In genomic region chr11:97041022-97041899, GRCm38 (mm10) we compare ENCODE assay signal across 8 mouse cellular contexts. TPM values are rescaled to one million over a fixed set of nuclear protein-coding genes. Genes with fewer than 3 reads are reported as not detected.
DNase-seq lines count a peak whose midpoint lies in the region; ATAC-seq and TF ChIP-seq lines count a peak whose summit lies in the region.

Gene Lrrc46, minus strand, starts transcription at chr11:97041407.
Gene Mrpl10, plus strand, starts transcription at chr11:97041560.

- no peaks in the 10 kb centered on the region for H3K4me1 ChIP-seq in ES-Bruce4 (ENCODE audit: control insufficient read depth, insufficient read depth, low read length)
- H3K4me1 ChIP-seq in forebrain, embryonic 12.5 days: peaks cover 18% of the 10 kb centered on the region
- peaks cover 10% of the 10 kb centered on the region for H3K4me1 ChIP-seq in heart, postnatal 0 days (ENCODE audit: control insufficient read depth, insufficient read depth)
- H3K4me1 ChIP-seq in liver, embryonic 15.5 days (replicated peaks): peaks cover 25% of the 10 kb centered on the region
- H3K4me1 ChIP-seq in neural tube, embryonic 11.5 days (ENCODE audit: control insufficient read depth, insufficient read depth, low read length): peaks cover 4% of the 10 kb centered on the region; the same call in 1 of the 2 replicates
- peaks cover 10% of the 10 kb centered on the region for H3K4me1 ChIP-seq in stomach, embryonic 16.5 days (ENCODE audit: control insufficient read depth, insufficient read depth, low read length)

- no peaks in the 10 kb centered on the region for H3K9me3 ChIP-seq in ES-Bruce4 (replicated peaks; ENCODE audit: control insufficient read depth, insufficient read depth, low read length, poor library complexity, severe bottlenecking)
- no peaks in the 10 kb centered on the region for H3K9me3 ChIP-seq in forebrain, embryonic 12.5 days
- H3K9me3 ChIP-seq in heart, postnatal 0 days (replicated peaks; ENCODE audit: control insufficient read depth, low read length): no peaks in the 10 kb centered on the region
- H3K9me3 ChIP-seq in liver, embryonic 15.5 days (replicated peaks): no peaks in the 10 kb centered on the region
- no peaks in the 10 kb centered on the region for H3K9me3 ChIP-seq in neural tube, embryonic 11.5 days (ENCODE audit: control insufficient read depth, low read length)
- H3K9me3 ChIP-seq in stomach, embryonic 16.5 days (replicated peaks; ENCODE audit: control insufficient read depth, low read length): no peaks in the 10 kb centered on the region

- 1% methylated on average over 44 of the region's 48 CpGs for WGBS in forebrain, embryonic 12.5 days
- under 1% methylated on average over 48 of the region's 48 CpGs for WGBS in heart, postnatal 0 days
- WGBS in liver, embryonic 15.5 days (ENCODE audit: insufficient replicate concordance): under 1% methylated on average over 48 of the region's 48 CpGs
- 1% methylated on average over 46 of the region's 48 CpGs for WGBS in neural tube, embryonic 11.5 days
- WGBS in stomach, embryonic 16.5 days: under 1% methylated on average over 48 of the region's 48 CpGs

- H3K27ac ChIP-seq in ES-Bruce4 (ENCODE audit: insufficient read depth, low read length): no peak within 1 kb of the TSS
- peak within 1 kb of the TSS; percentile 70 for H3K27ac ChIP-seq in forebrain, embryonic 12.5 days
- peak within 1 kb of the TSS; percentile 76 for H3K27ac ChIP-seq in heart, postnatal 0 days (ENCODE audit: low read depth)
- peak within 1 kb of the TSS; percentile 76 for H3K27ac ChIP-seq in liver, embryonic 15.5 days (replicated peaks)
- H3K27ac ChIP-seq in neural tube, embryonic 11.5 days (ENCODE audit: low read depth, low read length): peak within 1 kb of the TSS; percentile 80
- peak within 1 kb of the TSS; percentile 68 for H3K27ac ChIP-seq in stomach, embryonic 16.5 days (ENCODE audit: low read length)

- no peak for TF ChIP-seq POLR2A in ES-Bruce4 (IDR thresholded peaks at IDR 0.05; ENCODE audit: insufficient read depth, low read length)

- peak within 1 kb of the TSS; percentile 67 for H3K4me2 ChIP-seq in forebrain, embryonic 12.5 days
- peak within 1 kb of the TSS; percentile 89 for H3K4me2 ChIP-seq in heart, postnatal 0 days (ENCODE audit: low read depth, low read length)
- peak within 1 kb of the TSS; percentile 91 for H3K4me2 ChIP-seq in liver, embryonic 15.5 days
- peak within 1 kb of the TSS; percentile 67 for H3K4me2 ChIP-seq in neural tube, embryonic 11.5 days (ENCODE audit: low read depth)
- peak within 1 kb of the TSS; percentile 98 for H3K4me2 ChIP-seq in stomach, embryonic 16.5 days (ENCODE audit: low read depth, low read length)

- peak; percentile 90 for DNase-seq in c-Kit-positive CD71-positive TER-119-positive erythroid progenitor cells, embryonic 14.5 days (ENCODE audit: low spot score)
- peak; percentile 92 for DNase-seq in heart, postnatal 0 days (ENCODE audit: low spot score)
- peak; percentile 90 to 96 for DNase-seq in kidney, postnatal 36 days
- DNase-seq in neural tube, embryonic 11.5 days (ENCODE audit: low spot score): peak; percentile 96

- H3K27me3 ChIP-seq in ES-Bruce4 (ENCODE audit: control insufficient read depth, insufficient read depth, low read length, poor library complexity, severe bottlenecking): no peaks in the 10 kb centered on the region
- H3K27me3 ChIP-seq in forebrain, embryonic 12.5 days: no peaks in the 10 kb centered on the region
- no peaks in the 10 kb centered on the region for H3K27me3 ChIP-seq in heart, postnatal 0 days (ENCODE audit: control insufficient read depth, insufficient read depth, low read length)
- no peaks in the 10 kb centered on the region for H3K27me3 ChIP-seq in liver, embryonic 15.5 days
- H3K27me3 ChIP-seq in neural tube, embryonic 11.5 days (ENCODE audit: control insufficient read depth, insufficient read depth, low read length): no peaks in the 10 kb centered on the region
- H3K27me3 ChIP-seq in stomach, embryonic 16.5 days (ENCODE audit: control insufficient read depth, insufficient read depth, low read length): no peaks in the 10 kb centered on the region

- TF ChIP-seq EP300 in ES-Bruce4 (IDR thresholded peaks at IDR 0.05; ENCODE audit: insufficient read depth, low read depth, low read length): no peak
- 0 out of 2 replicates have a peak, but pooled peaks have one; percentile 69 for TF ChIP-seq EP300 in heart, postnatal 0 days (IDR thresholded peaks at IDR 0.05; ENCODE audit: low read depth)

- H3K4me3 ChIP-seq in ES-Bruce4 (ENCODE audit: low read depth, low read length): peak within 1 kb of the TSS; percentile 92
- H3K4me3 ChIP-seq in forebrain, embryonic 12.5 days (replicated peaks): peak within 1 kb of the TSS; percentile 81
- peak within 1 kb of the TSS; percentile 76 for H3K4me3 ChIP-seq in heart, postnatal 0 days (ENCODE audit: low read depth, low read length)
- H3K4me3 ChIP-seq in liver, embryonic 15.5 days (replicated peaks): peak within 1 kb of the TSS; percentile 78
- H3K4me3 ChIP-seq in neural tube, embryonic 11.5 days (ENCODE audit: low read depth, low read length): peak within 1 kb of the TSS; percentile 79
- peak within 1 kb of the TSS; percentile 76 for H3K4me3 ChIP-seq in stomach, embryonic 16.5 days (replicated peaks; ENCODE audit: low read length)

- H3K36me3 ChIP-seq in ES-Bruce4 (ENCODE audit: control insufficient read depth, insufficient read depth, low read length, poor library complexity, severe bottlenecking): no peaks in the 10 kb centered on the region
- peaks cover 19% of the 10 kb centered on the region; the same call in 1 of the 2 replicates for H3K36me3 ChIP-seq in forebrain, embryonic 12.5 days (replicated peaks)
- no peaks in the 10 kb centered on the region for H3K36me3 ChIP-seq in heart, postnatal 0 days (replicated peaks; ENCODE audit: control insufficient read depth, insufficient read depth, low read length)
- H3K36me3 ChIP-seq in liver, embryonic 15.5 days (replicated peaks): 0 out of 2 replicates have a peak, but pooled peaks cover 15% of the 10 kb centered on the region
- peaks cover 3% of the 10 kb centered on the region; the same call in 1 of the 2 replicates for H3K36me3 ChIP-seq in neural tube, embryonic 11.5 days (ENCODE audit: control insufficient read depth, insufficient read depth, low read length)
- H3K36me3 ChIP-seq in stomach, embryonic 16.5 days (ENCODE audit: control insufficient read depth, insufficient read depth, low read length): peaks cover 9% of the 10 kb centered on the region; the same call in 1 of the 2 replicates

- H3K9ac ChIP-seq in ES-Bruce4 (ENCODE audit: low read depth, poor library complexity, severe bottlenecking): peak within 1 kb of the TSS; percentile 86
- H3K9ac ChIP-seq in forebrain, embryonic 12.5 days: peak within 1 kb of the TSS; percentile 79
- peak within 1 kb of the TSS; percentile 89 for H3K9ac ChIP-seq in heart, postnatal 0 days (replicated peaks; ENCODE audit: low read depth, low read length)
- peak within 1 kb of the TSS; percentile 84 for H3K9ac ChIP-seq in liver, embryonic 15.5 days
- H3K9ac ChIP-seq in neural tube, embryonic 11.5 days (ENCODE audit: low read length): peak within 1 kb of the TSS; percentile 82
- peak within 1 kb of the TSS; percentile 86 for H3K9ac ChIP-seq in stomach, embryonic 16.5 days (ENCODE audit: low read length)

- ATAC-seq in forebrain, embryonic 12.5 days (ENCODE audit: low FRiP score): peak; percentile 86
- ATAC-seq in heart, postnatal 0 days (ENCODE audit: insufficient read depth, low read depth): peak; percentile 89
- peak; percentile 89 for ATAC-seq in liver, embryonic 15.5 days (ENCODE audit: insufficient read depth)
- ATAC-seq in neural tube, embryonic 11.5 days (ENCODE audit: insufficient read depth, low FRiP score, low TSS enrichment): peak; percentile 73
- peak; percentile 88 for ATAC-seq in stomach, embryonic 16.5 days (ENCODE audit: insufficient read depth, low FRiP score)

- no peak for TF ChIP-seq CTCF in ES-Bruce4 (IDR thresholded peaks at IDR 0.05; ENCODE audit: low read depth, low read length)
- TF ChIP-seq CTCF in heart, postnatal 0 days (IDR thresholded peaks at IDR 0.05; ENCODE audit: low read depth): no peak

RNA-seq across cellular contexts. Expression of gene Lrrc46, which starts in this region (rescaled TPM):
- polyA plus RNA-seq in ES-Bruce4 (2011; ENCODE audit: insufficient read depth, insufficient read length, low read depth, missing spikeins): 1.5 and 2.4 TPM in 2 replicates
- polyA plus RNA-seq in forebrain, embryonic 12.5 days (2016; fragmentation: Nextera tagmentation; extraction: Ambion mirVana): 2.3 and 3.2 TPM in 2 replicates
- 0.80 TPM in 1 of 2 replicates, not detected in the other for total RNA-seq in heart, postnatal 0 days (2014; rRNA removed; ENCODE audit: low replicate concordance)
- 0.53 and 0.65 TPM in 2 replicates for polyA plus RNA-seq in heart, postnatal 0 days (2015; fragmentation: Nextera tagmentation; extraction: Ambion mirVana)
- polyA plus RNA-seq in liver, embryonic 15.5 days (2015; fragmentation: Nextera tagmentation; extraction: Ambion mirVana): 0.08 and 0.54 TPM in 2 replicates
- 2.7 and 3.1 TPM in 2 replicates for polyA plus RNA-seq in neural tube, embryonic 11.5 days (2014; fragmentation: Nextera tagmentation; extraction: Ambion mirVana)
- polyA plus RNA-seq in stomach, embryonic 16.5 days (2015; fragmentation: Nextera tagmentation; extraction: Ambion mirVana): 0.34 and 0.62 TPM in 2 replicates

RNA-seq across cellular contexts. Expression of gene Mrpl10, which starts in this region (rescaled TPM):
- 62.6 and 67.1 TPM in 2 replicates for polyA plus RNA-seq in ES-Bruce4 (2011; ENCODE audit: insufficient read depth, insufficient read length, low read depth, missing spikeins)
- 64.0 and 65.8 TPM in 2 replicates for polyA plus RNA-seq in forebrain, embryonic 12.5 days (2016; fragmentation: Nextera tagmentation; extraction: Ambion mirVana)
- 77.7 and 81.2 TPM in 2 replicates for total RNA-seq in heart, postnatal 0 days (2014; rRNA removed; ENCODE audit: low replicate concordance)
- 67.0 and 67.3 TPM in 2 replicates for polyA plus RNA-seq in heart, postnatal 0 days (2015; fragmentation: Nextera tagmentation; extraction: Ambion mirVana)
- 34.0 and 34.6 TPM in 2 replicates for polyA plus RNA-seq in liver, embryonic 15.5 days (2015; fragmentation: Nextera tagmentation; extraction: Ambion mirVana)
- polyA plus RNA-seq in neural tube, embryonic 11.5 days (2014; fragmentation: Nextera tagmentation; extraction: Ambion mirVana): 75.8 and 78.7 TPM in 2 replicates
- polyA plus RNA-seq in stomach, embryonic 16.5 days (2015; fragmentation: Nextera tagmentation; extraction: Ambion mirVana): 76.7 and 78.9 TPM in 2 replicates
